Mouse (Mus musculus) spleen, postnatal 10 days (tissue): ENCODE measurements around the gene Gm49661.
A peak's percentile ranks its signal among the peaks of the same experiment; 100 is the strongest.

Experiments
- DNase-seq, 2 experiments: peaks; one replicate each; pipeline ENCODE4 v3.0.0; 2021 to 2022; ENCODE audit warnings: low spot score in 2 of 2

The Gm49661 gene

GRCm38 (mm10) chr8:84984294-84985048, 15.2 kb upstream of the Gm49661 start:
- peak in 1 of 2 experiments; percentile 34 for DNase-seq

- DNase-seq = peak in 1 of 2 experiments; percentile 54
Observed at GRCm38 (mm10) chr8:84982499-84983011, 13.3 kb upstream of the Gm49661 start.

- peak in 1 of 2 experiments; percentile 32 for DNase-seq
Observed at GRCm38 (mm10) chr8:84981644-84982498, 12.6 kb upstream of the Gm49661 start.

- DNase-seq = peak; percentile 41 to 72
Observed at GRCm38 (mm10) chr8:84980622-84981358, 11.6 kb upstream of the Gm49661 start.

GRCm38 (mm10) chr8:84979599-84980421, 10.6 kb upstream of the Gm49661 start:
- DNase-seq = peak; percentile 88 to 92

- DNase-seq = peak; percentile 82 to 90
Observed at GRCm38 (mm10) chr8:84978248-84978940, 9.2 kb upstream of the Gm49661 start, which contains the start of gene Junb. TSS of gene Junb (minus strand) at chr8:84978718.

GRCm38 (mm10) chr8:84977435-84978247, 8.4 kb upstream of the Gm49661 start:
- DNase-seq = peak; percentile 82 to 84

- DNase-seq = no peak
Observed at GRCm38 (mm10) chr8:84976763-84977434, 7.7 kb upstream of the Gm49661 start.

- peak; percentile 94 for DNase-seq
Observed at GRCm38 (mm10) chr8:84976031-84976762, 7.0 kb upstream of the Gm49661 start.

- DNase-seq = peak; percentile 77 to 85
Observed at GRCm38 (mm10) chr8:84975434-84975833, 6.2 kb upstream of the Gm49661 start.

GRCm38 (mm10) chr8:84974543-84975142, 5.4 kb upstream of the Gm49661 start:
- peak; percentile 28 to 38 for DNase-seq

GRCm38 (mm10) chr8:84973803-84974542, 4.7 kb upstream of the Gm49661 start:
- DNase-seq = peak; percentile 50 to 59

- no peak for DNase-seq
Observed at GRCm38 (mm10) chr8:84973079-84973478, 3.8 kb upstream of the Gm49661 start.

GRCm38 (mm10) chr8:84970913-84971312, 1.7 kb upstream of the Gm49661 start:
- peak; percentile 73 to 86 for DNase-seq

- peak; percentile 50 to 58 for DNase-seq
Observed at GRCm38 (mm10) chr8:84970135-84970790, 1.0 kb upstream of the Gm49661 start.

- DNase-seq = peak; percentile 31 to 49
Observed at GRCm38 (mm10) chr8:84968650-84969049, 583 bp downstream of the Gm49661 start.
